ENCODE assay signal across 9 mouse cellular contexts in genomic region chr9:106600546-106600945, GRCm38 (mm10). TPM values are rescaled to one million over a fixed set of nuclear protein-coding genes. Genes with fewer than 3 reads are reported as not detected.
A peak's percentile ranks its signal among the peaks of the same experiment; 100 is the strongest.
DNase-seq lines count a peak whose midpoint lies in the region.
"Had no signal": no experiment of that assay in that cellular context is flagged by ENCODE, and none has a peak within 500 bp of the region (broad histone marks: within the 10 kb centered on the region; RNA-seq: fewer than 3 reads in every experiment).

No protein-coding gene starts in this region.

- intact Hi-C loops in heart, postnatal 25 days (cut with DNase I), result no loop called here

- DNase-seq in heart, adult 8-10 months (ENCODE audit: low spot score), result peak; percentile 5
- DNase-seq in heart, postnatal 25 days (ENCODE audit: low spot score), result no peak
- peak; percentile 55 to 56 for DNase-seq in B cell, adult 2 months
- peak; percentile 62 for DNase-seq in adipocyte (ENCODE audit: low spot score)
- peak; percentile 37 to 68 for DNase-seq in cerebellum, postnatal 4 days (ENCODE audit: low spot score in 2 of 2)
- DNase-seq in kidney, postnatal 4 days, result peak; percentile 65 to 70
- peak; percentile 44 for DNase-seq in lung, postnatal 36 days
- peak; percentile 38 for DNase-seq in thymus, postnatal 0 days (ENCODE audit: low spot score)

RNA-seq across cellular contexts. Expression of gene Iqcf6, which starts 25.8 kb away (rescaled TPM):
- not detected for total RNA-seq in heart, adult 8-10 months (2022)
- not detected for total RNA-seq in heart, postnatal 25 days (2021)
- polyA plus RNA-seq in thymus, postnatal 0 days (2015; fragmentation: Nextera tagmentation; extraction: Ambion mirVana), result not detected in 2 replicates
- polyA plus RNA-seq: lung, embryonic 15.5 days had no signal

RNA-seq across cellular contexts. Expression of gene Iqcf4, which starts 29.8 kb away (rescaled TPM):
- total RNA-seq in heart, adult 8-10 months (2022), result not detected
- not detected for total RNA-seq in heart, postnatal 25 days (2021)
- not detected in 2 replicates for polyA plus RNA-seq in thymus, postnatal 0 days (2015; fragmentation: Nextera tagmentation; extraction: Ambion mirVana)
- polyA plus RNA-seq: lung, embryonic 15.5 days had no signal

RNA-seq across cellular contexts. Expression of gene Iqcf3, which starts 39.1 kb away (rescaled TPM):
- total RNA-seq in heart, adult 8-10 months (2022), result not detected
- total RNA-seq in heart, postnatal 25 days (2021), result not detected
- polyA plus RNA-seq in thymus, postnatal 0 days (2015; fragmentation: Nextera tagmentation; extraction: Ambion mirVana), result not detected in 2 replicates
- polyA plus RNA-seq: lung, embryonic 15.5 days had no signal

RNA-seq across cellular contexts. Expression of gene Grm2, which starts 55.3 kb away (rescaled TPM):
- not detected for total RNA-seq in heart, adult 8-10 months (2022)
- total RNA-seq in heart, postnatal 25 days (2021), result not detected
- polyA plus RNA-seq in thymus, postnatal 0 days (2015; fragmentation: Nextera tagmentation; extraction: Ambion mirVana), result 0.10 and 0.12 TPM in 2 replicates
